Mouse (Mus musculus) kidney, adult 2 months (tissue): ENCODE measurements around the gene Fus. TPM values are rescaled to one million over a fixed set of nuclear protein-coding genes. Genes with fewer than 3 reads are reported as not detected.

ENCODE experiments used
- DNase-seq: peaks from one replicate; pipeline ENCODE4 v3.0.0; 2021
- H3K27ac ChIP-seq: fragments of 200-500 bp; 2 replicates; pipeline ENCODE4 v1.5.1; 2012; ENCODE audit warnings: low read depth, low read length, control low read depth, inconsistent platforms; ENCODE audit not compliant: insufficient read depth
- H3K27me3 ChIP-seq: fragments of 200-500 bp; replicated peaks from 2 replicates; pipeline ENCODE4 v1.6.1; 2012; ENCODE audit warnings: mild to moderate bottlenecking, moderate library complexity, low read length, inconsistent platforms; ENCODE audit not compliant: control insufficient read depth, insufficient read depth
- H3K36me3 ChIP-seq: fragments of 200-500 bp; 2 replicates; pipeline ENCODE4 v1.6.1; 2012; ENCODE audit warnings: mild to moderate bottlenecking, moderate library complexity, low read length, inconsistent platforms; ENCODE audit not compliant: control insufficient read depth, insufficient read depth
- H3K4me1 ChIP-seq: fragments of 200-500 bp; 2 replicates; pipeline ENCODE4 v1.6.1; 2011; ENCODE audit warnings: low read length; ENCODE audit not compliant: control insufficient read depth, insufficient read depth
- H3K4me3 ChIP-seq: fragments of 200-500 bp; 2 replicates; pipeline ENCODE4 v1.5.1; 2011; ENCODE audit warnings: mild to moderate bottlenecking, low read depth, low read length, control low read depth; ENCODE audit not compliant: insufficient read depth
- CTCF ChIP-seq: fragments of 200-500 bp; conservative IDR thresholded peaks from 2 replicates; pipeline ENCODE4 v1.5.1; 2011; ENCODE audit warnings: low read depth, mild to moderate bottlenecking, control low read depth, low read length, moderate library complexity, mixed read lengths; ENCODE audit not compliant: insufficient read depth, insufficient read length
- POLR2A ChIP-seq: fragments of 200-500 bp; IDR thresholded peaks from one replicate; pipeline ENCODE4 v1.6.1; 2011; ENCODE audit warnings: low read depth, low read length, control low read depth
- WGBS: fragments of 180-500 bp; shearing (Covaris S2); methylation state at CpG from one replicate; pipeline ENCODE4 v1.1.7; 2018; 5-methylcytosine and 5-hydroxymethylcytosine counted together
- polyA plus RNA-seq: library from polyadenylated mRNA; depleted of rRNA; stranded (reverse); fragments of >200 nt; gene quantifications from 2 replicates; pipeline ENCODE4 v1.2.3, GENCODE M21; 2012

Fus gene
- polyA plus RNA-seq, 1 experiment: 196 TPM

DNA sequence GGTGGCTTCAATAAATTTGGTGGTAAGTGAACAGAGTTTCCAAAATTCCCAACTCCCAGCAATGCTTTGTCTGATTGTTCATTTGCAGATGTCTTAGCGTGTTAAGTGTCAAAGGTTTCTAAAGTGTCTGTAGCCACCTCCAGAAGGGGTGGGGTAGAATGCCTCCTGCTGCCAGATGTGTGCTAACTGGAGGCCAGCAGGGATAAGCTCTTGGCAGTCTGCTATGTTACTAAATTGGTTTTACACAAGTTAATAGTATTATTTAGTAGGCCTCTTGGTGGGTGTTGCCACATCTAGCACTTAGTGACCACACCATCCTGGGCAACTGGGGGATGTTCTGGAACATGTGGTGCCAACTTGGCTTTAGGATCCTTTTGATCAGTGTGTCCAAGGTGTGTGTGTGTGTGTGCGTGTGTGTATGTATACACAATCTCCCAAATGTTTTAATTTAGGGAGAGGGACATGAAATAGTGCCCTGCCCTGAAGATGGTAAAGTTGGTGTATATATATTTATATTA lies 7.2 kb downstream of the Fus start:
- Histone ChIP-seq H3K4me1 (peaks cover 2% of the 10 kb centered on the region; the same call in 1 of the 2 replicates), H3K36me3 (peaks cover 40% of the 10 kb centered on the region), H3K27ac (no peak overlapping the region), H3K4me3 (no peak overlapping the region), H3K27me3 (no peaks in the 10 kb centered on the region)
- DNase-seq: no peak
- TF ChIP-seq CTCF: no peak
- TF ChIP-seq POLR2A: no peak
- WGBS: 70% methylated on average over 2 of the region's 2 CpGs

GRCm38 (mm10) chr7:127978856-127979255 lies 11.6 kb downstream of the Fus start:
- no peak for DNase-seq
- Histone ChIP-seq H3K4me3 (no peak overlapping the region), H3K4me1 (no peaks in the 10 kb centered on the region), H3K36me3 (peaks cover 35% of the 10 kb centered on the region), H3K27me3 (no peaks in the 10 kb centered on the region), H3K27ac (no peak overlapping the region)
- no peak for TF ChIP-seq POLR2A
- no peak for TF ChIP-seq CTCF
- WGBS: 95% methylated on average over 2 of the region's 2 CpGs

- H3K4me1 ChIP-seq: no peaks in the 10 kb centered on the region
- WGBS: 81% methylated on average over 3 of the region's 3 CpGs
- peaks cover 32% of the 10 kb centered on the region for H3K36me3 ChIP-seq
- no peak overlapping the region for H3K27ac ChIP-seq
- no peaks in the 10 kb centered on the region for H3K27me3 ChIP-seq
- TF ChIP-seq CTCF (no peak), POLR2A (no peak)
- no peak overlapping the region for H3K4me3 ChIP-seq
- DNase-seq: no peak
Observed at GRCm38 (mm10) chr7:127980606-127981005, 13.3 kb downstream of the Fus start.

DNA sequence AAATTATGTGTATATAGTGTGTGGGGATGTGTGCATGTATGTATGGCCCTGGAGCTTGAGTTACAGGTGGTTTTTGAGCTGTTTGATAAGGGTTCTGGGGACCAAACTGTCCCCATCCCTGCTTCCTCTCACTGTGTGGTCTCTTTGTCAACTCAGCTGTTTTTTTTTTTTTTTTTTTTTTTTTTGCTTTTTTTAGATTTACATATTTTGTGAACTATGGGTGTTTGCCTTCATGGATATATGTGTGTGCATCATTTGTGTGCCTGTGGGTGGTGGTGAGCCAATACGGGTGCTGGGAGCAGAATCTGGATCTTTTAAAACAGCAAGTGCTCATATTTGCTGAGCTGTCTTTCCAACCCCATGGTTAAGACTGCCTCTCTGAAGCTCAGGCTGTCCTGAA lies 21.6 kb downstream of the Fus start:
- no peak for DNase-seq
- H3K4me1 ChIP-seq: peaks cover 8% of the 10 kb centered on the region; the same call in 1 of the 2 replicates

GRCm38 (mm10) chr7:127991643-127992487 lies 24.6 kb downstream of the Fus start:
- TF ChIP-seq POLR2A: no peak
- peak; percentile 65 for TF ChIP-seq CTCF
- Histone ChIP-seq H3K36me3 (peaks cover 3% of the 10 kb centered on the region; the same call in 1 of the 2 replicates), H3K4me1 (peaks cover 8% of the 10 kb centered on the region; the same call in 1 of the 2 replicates), H3K27ac (no peak overlapping the region), H3K27me3 (no peaks in the 10 kb centered on the region), H3K4me3 (no peak overlapping the region)
- WGBS: 40% methylated on average over 6 of the region's 6 CpGs
- DNase-seq: peak; percentile 75

More for the DNA sequence above, 21.6 kb downstream of the Fus start:
- TF ChIP-seq CTCF: no peak
- no peak for TF ChIP-seq POLR2A
- Histone ChIP-seq H3K36me3 (peaks cover 7% of the 10 kb centered on the region), H3K27ac (no peak overlapping the region), H3K27me3 (no peaks in the 10 kb centered on the region), H3K4me3 (no peak overlapping the region)
- WGBS: 88% methylated on average over 1 of the region's 1 CpGs

GRCm38 (mm10) chr7:127992488-127993340 lies 25.5 kb downstream of the Fus start:
- peak overlapping the region; percentile 68 for H3K4me3 ChIP-seq
- no peak for DNase-seq
- H3K27ac ChIP-seq: no peak overlapping the region; the same call in 1 of the 2 replicates
- peaks cover 8% of the 10 kb centered on the region; the same call in 1 of the 2 replicates for H3K4me1 ChIP-seq
- no peaks in the 10 kb centered on the region; the same call in 1 of the 2 replicates for H3K36me3 ChIP-seq
- WGBS: 17% methylated on average over 5 of the region's 5 CpGs
- no peaks in the 10 kb centered on the region for H3K27me3 ChIP-seq
- TF ChIP-seq CTCF (no peak), POLR2A (no peak)
